Comparison of ENCODE assay signal across 13 mouse cellular contexts in the genomic region with DNA sequence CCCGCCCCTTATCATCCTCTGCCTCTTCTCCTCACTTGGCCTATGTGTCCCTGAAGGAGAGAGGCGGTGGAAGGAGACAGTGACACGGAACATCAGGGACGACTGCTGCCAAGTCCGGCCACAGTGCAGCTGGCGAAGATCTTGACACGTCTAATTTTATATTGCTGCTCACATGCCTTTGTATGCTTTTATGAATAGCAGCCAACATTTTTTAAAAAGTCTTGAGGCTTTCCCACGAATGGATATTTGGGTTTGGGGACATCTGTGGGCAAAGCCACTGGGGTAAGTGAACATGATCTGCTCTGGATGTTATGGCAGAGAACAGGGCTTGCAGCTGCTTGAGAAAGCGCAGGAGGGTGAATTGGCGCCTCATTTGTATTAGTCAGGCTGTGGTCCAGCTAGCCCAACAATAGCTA. TPM values are rescaled to one million over a fixed set of nuclear protein-coding genes. Genes with fewer than 3 reads are reported as not detected.
A peak's percentile ranks its signal among the peaks of the same experiment; 100 is the strongest.
DNase-seq lines count a peak whose midpoint lies in the region; ATAC-seq and TF ChIP-seq lines count a peak whose summit lies in the region.
"Had no signal": no experiment of that assay in that cellular context is flagged by ENCODE, and none has a peak within 500 bp of the region (broad histone marks: within the 10 kb centered on the region; RNA-seq: fewer than 3 reads in every experiment).

No protein-coding gene starts in this region.

- H3K36me3 ChIP-seq in heart, postnatal 0 days (replicated peaks; ENCODE audit: control insufficient read depth, insufficient read depth, low read length), result no peaks in the 10 kb centered on the region
- no peaks in the 10 kb centered on the region for H3K36me3 ChIP-seq in heart, embryonic 12.5 days
- H3K36me3 ChIP-seq in midbrain, embryonic 11.5 days (ENCODE audit: control insufficient read depth, insufficient read depth, low read length), result no peaks in the 10 kb centered on the region
- no peaks in the 10 kb centered on the region for H3K36me3 ChIP-seq in midbrain, embryonic 10.5 days
- H3K36me3 ChIP-seq in lung, embryonic 16.5 days (ENCODE audit: control insufficient read depth, insufficient read depth, low read length), result no peaks in the 10 kb centered on the region
- H3K36me3 ChIP-seq: heart, embryonic 10.5 days; hindbrain, embryonic 15.5 days had no signal

- no peak overlapping the region for H3K4me2 ChIP-seq in heart, postnatal 0 days (ENCODE audit: low read depth, low read length)
- H3K4me2 ChIP-seq in heart, embryonic 12.5 days, result no peak overlapping the region
- H3K4me2 ChIP-seq in midbrain, embryonic 11.5 days, result no peak overlapping the region
- H3K4me2 ChIP-seq in lung, embryonic 16.5 days (ENCODE audit: low read depth, low read length), result no peak overlapping the region
- H3K4me2 ChIP-seq: hindbrain, embryonic 15.5 days had no signal

- no peak for ATAC-seq in heart, postnatal 0 days (ENCODE audit: insufficient read depth, low read depth)
- ATAC-seq in heart, embryonic 12.5 days (ENCODE audit: insufficient number of reproducible peaks, low FRiP score), result no peak
- ATAC-seq in midbrain, embryonic 11.5 days (ENCODE audit: low FRiP score), result no peak
- ATAC-seq in lung, embryonic 16.5 days (ENCODE audit: low read depth), result peak; percentile 89
- ATAC-seq in CD4-positive, CD25-positive, alpha-beta regulatory T cell, adult 4 months, result no peak

- no peak overlapping the region for H3K9ac ChIP-seq in heart, postnatal 0 days (replicated peaks; ENCODE audit: low read depth, low read length)
- no peak overlapping the region for H3K9ac ChIP-seq in heart, embryonic 12.5 days
- H3K9ac ChIP-seq in midbrain, embryonic 11.5 days (ENCODE audit: low read length), result no peak overlapping the region
- no peak overlapping the region for H3K9ac ChIP-seq in lung, embryonic 16.5 days (ENCODE audit: low read length)
- H3K9ac ChIP-seq: hindbrain, embryonic 15.5 days had no signal

- TF ChIP-seq EP300 in heart, postnatal 0 days (IDR thresholded peaks at IDR 0.05; ENCODE audit: low read depth), result no peak

- no peak for TF ChIP-seq CTCF in heart, postnatal 0 days (IDR thresholded peaks at IDR 0.05; ENCODE audit: low read depth)

- no peak overlapping the region for H3K4me3 ChIP-seq in heart, postnatal 0 days (ENCODE audit: low read depth, low read length)
- H3K4me3 ChIP-seq in heart, embryonic 12.5 days, result no peak overlapping the region
- no peak overlapping the region for H3K4me3 ChIP-seq in midbrain, embryonic 11.5 days (ENCODE audit: low read depth, low read length)
- H3K4me3 ChIP-seq in midbrain, embryonic 10.5 days, result no peak overlapping the region
- no peak overlapping the region for H3K4me3 ChIP-seq in lung, embryonic 16.5 days (ENCODE audit: low read length)
- H3K4me3 ChIP-seq: heart, embryonic 10.5 days; hindbrain, embryonic 15.5 days had no signal

- WGBS in heart, postnatal 0 days, result 41% methylated on average over 10 of the region's 10 CpGs
- 70% methylated on average over 10 of the region's 10 CpGs for WGBS in heart, embryonic 12.5 days
- 91% methylated on average over 10 of the region's 10 CpGs for WGBS in midbrain, embryonic 11.5 days
- 88% methylated on average over 10 of the region's 10 CpGs for WGBS in midbrain, embryonic 10.5 days
- 50% methylated on average over 10 of the region's 10 CpGs for WGBS in lung, embryonic 16.5 days

- DNase-seq in heart, postnatal 0 days (ENCODE audit: low spot score), result no peak
- DNase-seq in midbrain, embryonic 11.5 days (ENCODE audit: low spot score, missing footprints), result peak; percentile 64
- no peak for DNase-seq in midbrain, embryonic 10.5 days (ENCODE audit: low spot score)
- no peak for DNase-seq in ovary, postnatal 36 days (ENCODE audit: low spot score)
- DNase-seq: layer of hippocampus, adult 9-11 months; right cerebral cortex, postnatal 14 days; thymus, postnatal 25 days had no signal

- peak overlapping the region; percentile 18; the same call in 1 of the 2 replicates for H3K27ac ChIP-seq in heart, postnatal 0 days (ENCODE audit: low read depth)
- H3K27ac ChIP-seq in heart, embryonic 12.5 days (ENCODE audit: poor library complexity, severe bottlenecking), result no peak overlapping the region
- no peak overlapping the region for H3K27ac ChIP-seq in midbrain, embryonic 11.5 days (ENCODE audit: low read depth, low read length)
- H3K27ac ChIP-seq in midbrain, embryonic 10.5 days (replicated peaks), result no peak overlapping the region
- H3K27ac ChIP-seq in lung, embryonic 16.5 days (ENCODE audit: low read length), result peak overlapping the region; percentile 71
- H3K27ac ChIP-seq: heart, embryonic 10.5 days; hindbrain, embryonic 15.5 days had no signal

- H3K27me3 ChIP-seq in heart, postnatal 0 days (ENCODE audit: control insufficient read depth, insufficient read depth, low read length), result peaks cover 6% of the 10 kb centered on the region; the same call in 1 of the 2 replicates
- H3K27me3 ChIP-seq in heart, embryonic 12.5 days (replicated peaks), result no peaks in the 10 kb centered on the region
- H3K27me3 ChIP-seq in midbrain, embryonic 11.5 days (ENCODE audit: control insufficient read depth, insufficient read depth, low read length), result no peaks in the 10 kb centered on the region
- H3K27me3 ChIP-seq in midbrain, embryonic 10.5 days (ENCODE audit: low read depth, poor library complexity, severe bottlenecking), result peaks cover 12% of the 10 kb centered on the region
- no peaks in the 10 kb centered on the region for H3K27me3 ChIP-seq in lung, embryonic 16.5 days (ENCODE audit: control insufficient read depth, insufficient read depth, low read depth, low read length)
- H3K27me3 ChIP-seq: hindbrain, embryonic 15.5 days had no signal

- peaks cover 33% of the 10 kb centered on the region for H3K4me1 ChIP-seq in heart, postnatal 0 days (ENCODE audit: control insufficient read depth, insufficient read depth)
- H3K4me1 ChIP-seq in heart, embryonic 12.5 days (replicated peaks), result peaks cover 28% of the 10 kb centered on the region
- peaks cover 18% of the 10 kb centered on the region for H3K4me1 ChIP-seq in midbrain, embryonic 11.5 days (ENCODE audit: control insufficient read depth, insufficient read depth, low read length)
- H3K4me1 ChIP-seq in midbrain, embryonic 10.5 days, result peaks cover 33% of the 10 kb centered on the region
- peaks cover 46% of the 10 kb centered on the region for H3K4me1 ChIP-seq in lung, embryonic 16.5 days (replicated peaks; ENCODE audit: control insufficient read depth, insufficient read depth, low read length)

- no peaks in the 10 kb centered on the region for H3K9me3 ChIP-seq in heart, postnatal 0 days (replicated peaks; ENCODE audit: control insufficient read depth, low read length)
- H3K9me3 ChIP-seq in heart, embryonic 12.5 days (replicated peaks), result no peaks in the 10 kb centered on the region
- no peaks in the 10 kb centered on the region for H3K9me3 ChIP-seq in midbrain, embryonic 11.5 days (ENCODE audit: control insufficient read depth, low read length)
- no peaks in the 10 kb centered on the region for H3K9me3 ChIP-seq in midbrain, embryonic 10.5 days (replicated peaks)
- H3K9me3 ChIP-seq in lung, embryonic 16.5 days (ENCODE audit: control insufficient read depth, low read length), result no peaks in the 10 kb centered on the region
- H3K9me3 ChIP-seq: heart, embryonic 10.5 days; hindbrain, embryonic 15.5 days had no signal

RNA-seq across cellular contexts. Expression of a gene that starts 21.6 kb away (rescaled TPM):
- total RNA-seq in heart, postnatal 0 days (2014; rRNA removed; ENCODE audit: low replicate concordance), result 2.2 and 2.4 TPM in 2 replicates
- polyA plus RNA-seq in heart, postnatal 0 days (2015; fragmentation: Nextera tagmentation; extraction: Ambion mirVana), result 0.20 and 0.27 TPM in 2 replicates
- 0.69 and 0.72 TPM in 2 replicates for polyA plus RNA-seq in heart, embryonic 12.5 days (2016; fragmentation: Nextera tagmentation; extraction: Ambion mirVana)
- 0.97 and 1.2 TPM in 2 replicates for polyA plus RNA-seq in midbrain, embryonic 11.5 days (2014; fragmentation: Nextera tagmentation; extraction: Ambion mirVana)
- polyA plus RNA-seq in midbrain, embryonic 10.5 days (2016; fragmentation: Nextera tagmentation; extraction: Ambion mirVana), result 2.0 and 2.5 TPM in 2 replicates
- polyA plus RNA-seq in lung, embryonic 16.5 days (2015; fragmentation: Nextera tagmentation; extraction: Ambion mirVana), result 1.8 and 2.1 TPM in 2 replicates
- under 1 TPM; 0.11 to 0.51 TPM for polyA plus RNA-seq in CD4-positive, CD25-positive, alpha-beta regulatory T cell, adult 4 months (2017; shearing (Covaris generic))
- total RNA-seq: megakaryocyte progenitor cell, adult 5-6 weeks had no signal

Comparison
In these comparisons a context has a peak if more than half of its experiments do, and no peak if none do; other contexts are left out.
1. H3K27ac ChIP-seq: peak in heart, postnatal 0 days (single experiment) and lung, embryonic 16.5 days (single experiment); none in heart, embryonic 12.5 days (single experiment), midbrain, embryonic 11.5 days (single experiment) and midbrain, embryonic 10.5 days (single experiment).